Mouse (Mus musculus): ENCODE data around the gene Nlgn1. TPM values are rescaled to one million over a fixed set of nuclear protein-coding genes. Genes with fewer than 3 reads are reported as not detected.
"Not testable (repeated sequence)": the region's sequence is repeated elsewhere in the genome, so short reads cannot be mapped to it uniquely, and the experiment has no call there.

Nlgn1 gene
- total RNA-seq, 2 experiments from 2014 or later, result 124 to 125 TPM

- intact Hi-C loops (cut with DNase I), result no loop called here
- no peak for DNase-seq (ENCODE audit: extremely low spot score in 1 of 2, low spot score in 2 of 2)
These were observed 643.3 kb downstream of the Nlgn1 start for GRCm38 (mm10) chr3:25688789-25689464.

GRCm38 (mm10) chr3:25683696-25684095 lies 648.6 kb downstream of the Nlgn1 start:
- intact Hi-C loops (cut with DNase I), result no loop called here
- no peak for DNase-seq (ENCODE audit: extremely low spot score in 1 of 2, low spot score in 2 of 2)

DNA sequence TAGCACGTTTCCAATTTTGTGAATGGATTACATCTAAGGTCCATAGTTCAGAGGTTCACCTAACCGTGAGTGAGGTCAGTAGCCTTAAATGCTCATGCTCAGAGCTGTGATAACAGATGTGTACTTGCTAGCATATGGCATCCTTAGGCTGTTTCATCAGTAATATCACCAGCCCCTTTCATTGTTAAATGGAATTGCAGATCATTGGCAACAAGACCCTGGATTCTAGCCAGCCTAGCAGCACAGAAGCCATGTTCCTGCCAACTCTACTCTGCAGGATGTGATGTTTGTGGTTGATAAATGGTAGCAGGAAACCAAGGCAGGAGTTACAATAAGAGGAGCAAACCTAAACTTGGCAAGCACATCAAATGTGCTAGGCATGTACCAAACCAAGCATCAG lies 652.9 kb downstream of the Nlgn1 start:
- intact Hi-C loops (cut with DNase I), result no loop called here
- no peak for DNase-seq (ENCODE audit: extremely low spot score in 1 of 2, low spot score in 2 of 2)

- intact Hi-C loops (cut with DNase I), result no loop called here
- no peak for DNase-seq (ENCODE audit: extremely low spot score in 1 of 2, low spot score in 2 of 2)
These were observed 656.4 kb downstream of the Nlgn1 start for GRCm38 (mm10) chr3:25675888-25676287.

DNA sequence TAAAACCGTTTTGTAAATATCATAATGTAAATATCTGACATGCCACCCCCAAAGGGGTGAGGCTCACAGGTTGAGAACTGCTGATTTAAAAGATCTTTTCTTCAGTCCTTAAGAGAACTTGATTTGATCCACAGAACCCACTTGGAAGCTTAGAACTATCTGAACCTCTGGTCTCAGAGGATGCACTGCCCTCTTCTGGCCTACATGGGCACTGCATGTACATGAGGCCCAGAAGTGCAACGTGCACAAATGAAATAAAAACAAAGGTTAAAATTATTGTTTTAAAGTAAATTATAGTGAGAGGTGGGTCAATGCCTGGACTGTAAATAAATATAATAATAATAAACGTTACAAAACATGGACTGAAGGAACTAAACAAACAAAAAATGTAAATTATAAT lies 657.2 kb downstream of the Nlgn1 start:
- no peak for DNase-seq (ENCODE audit: extremely low spot score in 1 of 2, low spot score in 2 of 2)
- intact Hi-C loops (cut with DNase I), result no loop called here

- DNase-seq (ENCODE audit: extremely low spot score in 1 of 2, low spot score in 2 of 2), result no peak
- intact Hi-C loops (cut with DNase I), result no loop called here
These were observed 658.9 kb downstream of the Nlgn1 start for GRCm38 (mm10) chr3:25673408-25673807.

DNA sequence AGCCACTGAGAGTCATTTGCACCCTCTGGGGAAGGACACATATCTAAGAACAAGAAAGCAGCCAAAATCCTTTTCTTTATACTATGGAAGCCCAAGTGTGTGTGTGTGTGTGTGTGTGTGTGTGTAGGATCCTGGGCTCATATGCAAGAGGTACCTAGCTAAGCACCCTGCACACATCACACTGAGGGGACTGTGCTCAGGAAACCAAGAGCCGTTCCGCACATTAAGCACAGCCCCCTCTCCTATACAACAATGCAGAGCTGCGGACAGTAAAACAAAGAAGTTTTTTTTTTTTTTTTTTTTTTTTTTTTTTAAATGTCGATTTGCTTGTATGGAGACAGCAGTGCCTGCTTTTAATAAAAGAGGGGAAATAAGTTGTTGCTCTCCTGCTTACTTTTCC lies 659.5 kb downstream of the Nlgn1 start:
- intact Hi-C loops (cut with DNase I), result no loop called here
- no peak for DNase-seq (ENCODE audit: extremely low spot score in 1 of 2, low spot score in 2 of 2)

GRCm38 (mm10) chr3:25663464-25663863 lies 668.8 kb downstream of the Nlgn1 start:
- intact Hi-C loops (cut with DNase I), result no loop called here
- DNase-seq (ENCODE audit: extremely low spot score in 1 of 2, low spot score in 2 of 2), result no peak

DNA sequence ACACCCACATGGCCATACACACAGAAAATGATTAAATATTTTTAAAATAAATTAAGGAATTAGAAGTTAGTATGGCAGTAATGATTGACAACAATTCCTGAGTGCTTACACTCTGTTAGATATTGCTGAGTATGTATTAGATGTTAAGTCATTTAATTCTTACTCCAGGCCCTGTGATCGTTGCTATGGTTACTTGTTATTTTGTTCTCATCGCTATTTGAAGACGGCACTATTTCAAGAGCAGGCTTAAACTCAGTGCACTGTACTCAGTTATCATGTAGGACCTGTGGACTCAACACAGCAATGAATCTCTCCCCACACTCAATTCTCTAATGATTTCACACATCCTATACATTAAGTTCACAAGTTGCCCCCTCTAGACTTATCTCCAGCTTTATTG lies 672.0 kb downstream of the Nlgn1 start:
- intact Hi-C loops (cut with DNase I), result no loop called here
- DNase-seq (ENCODE audit: extremely low spot score in 1 of 2, low spot score in 2 of 2), result no peak

DNA sequence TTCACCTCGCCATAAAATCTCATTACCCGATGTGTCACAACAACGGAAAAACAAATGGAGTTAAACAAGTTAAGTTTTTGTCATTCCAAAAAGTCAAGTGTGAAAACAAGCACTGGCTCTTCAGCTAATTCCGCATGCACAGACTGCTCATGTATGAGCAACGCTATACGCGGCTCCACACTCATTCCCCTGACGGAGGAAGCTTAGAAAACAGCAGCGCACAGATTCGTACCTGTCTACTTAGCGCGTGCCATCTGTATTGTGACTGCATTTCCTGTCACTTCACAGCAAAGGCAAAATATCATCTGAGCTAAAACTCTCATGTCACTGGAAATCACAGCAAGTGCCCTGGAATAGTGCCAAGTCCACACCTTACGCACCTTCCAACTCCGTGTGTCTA lies 674.3 kb downstream of the Nlgn1 start:
- intact Hi-C loops (cut with DNase I), result no loop called here
- no peak for DNase-seq (ENCODE audit: extremely low spot score in 1 of 2, low spot score in 2 of 2)

DNA sequence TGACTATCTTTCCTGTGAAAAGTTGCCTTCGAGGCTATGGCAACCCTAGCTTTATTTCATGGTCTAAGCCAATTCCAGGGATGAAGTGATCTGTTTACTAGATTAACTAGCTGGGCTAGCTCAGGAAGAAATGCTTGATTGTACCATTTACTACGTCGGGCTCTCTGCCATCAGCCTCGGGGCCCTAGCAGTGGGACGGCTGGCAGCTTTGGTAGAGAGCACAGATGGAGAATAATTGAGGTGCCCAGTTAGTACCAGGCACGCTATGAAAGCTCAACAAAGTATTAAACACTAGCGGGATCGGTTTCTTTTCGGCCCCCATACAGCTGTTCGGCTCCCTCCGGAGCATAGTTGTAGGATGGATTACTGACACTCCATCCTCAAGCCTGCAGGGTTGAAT lies 675.2 kb downstream of the Nlgn1 start:
- intact Hi-C loops (cut with DNase I), result no loop called here
- DNase-seq (ENCODE audit: extremely low spot score in 1 of 2, low spot score in 2 of 2), result no peak

DNA sequence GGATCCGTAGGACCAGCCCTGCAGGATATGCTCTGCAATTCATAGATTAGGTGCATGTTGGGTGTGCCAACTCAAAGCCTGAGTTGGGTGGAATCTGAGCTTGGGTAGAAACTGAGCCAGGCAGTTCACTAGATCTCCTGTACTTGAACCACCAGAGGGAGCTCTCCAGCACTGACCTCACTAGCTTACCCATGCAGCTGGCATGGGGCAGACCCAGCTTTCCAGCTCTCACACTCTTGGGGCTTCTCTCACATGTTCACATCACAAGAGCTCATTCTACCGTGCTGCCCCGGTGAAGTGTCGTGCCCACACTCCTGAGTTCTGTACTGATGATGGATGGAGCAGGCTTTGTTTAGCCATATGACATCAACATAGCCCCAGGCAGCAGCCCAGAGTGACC lies 679.2 kb downstream of the Nlgn1 start:
- no peak for DNase-seq (ENCODE audit: extremely low spot score in 1 of 2, low spot score in 2 of 2)
- intact Hi-C loops (cut with DNase I), result no loop called here

GRCm38 (mm10) chr3:25645895-25646691 lies 686.2 kb downstream of the Nlgn1 start:
- intact Hi-C loops (cut with DNase I), result no loop called here
- no peak for DNase-seq (ENCODE audit: extremely low spot score in 1 of 2, low spot score in 2 of 2)

DNA sequence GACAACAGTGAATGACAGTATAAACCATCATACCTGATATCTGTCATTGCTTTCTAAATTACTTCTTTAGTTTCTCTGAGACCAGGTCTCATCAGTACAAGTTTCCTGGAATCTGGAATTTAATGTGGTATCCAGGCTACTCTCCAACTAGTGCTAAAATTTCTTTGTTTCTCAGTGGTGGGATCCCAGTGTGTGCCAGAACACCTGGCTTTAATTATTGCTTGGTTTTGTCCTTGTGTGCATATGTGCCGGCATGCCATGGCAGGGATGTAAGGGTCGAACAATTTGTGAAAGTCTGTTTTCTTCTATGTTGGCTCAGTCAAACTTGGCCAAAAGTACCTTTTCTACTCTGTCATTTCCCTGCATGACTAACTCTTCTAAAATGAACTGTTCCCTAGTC lies 703.1 kb downstream of the Nlgn1 start:
- DNase-seq (ENCODE audit: extremely low spot score in 1 of 2, low spot score in 2 of 2), result no peak

GRCm38 (mm10) chr3:25606597-25606996 lies 725.7 kb downstream of the Nlgn1 start:
- intact Hi-C loops (cut with DNase I), result no loop called here
- no peak for DNase-seq (ENCODE audit: extremely low spot score in 1 of 2, low spot score in 2 of 2)

More for the DNA sequence above, 703.1 kb downstream of the Nlgn1 start:
- intact Hi-C loops (cut with DNase I), result no loop called here

DNA sequence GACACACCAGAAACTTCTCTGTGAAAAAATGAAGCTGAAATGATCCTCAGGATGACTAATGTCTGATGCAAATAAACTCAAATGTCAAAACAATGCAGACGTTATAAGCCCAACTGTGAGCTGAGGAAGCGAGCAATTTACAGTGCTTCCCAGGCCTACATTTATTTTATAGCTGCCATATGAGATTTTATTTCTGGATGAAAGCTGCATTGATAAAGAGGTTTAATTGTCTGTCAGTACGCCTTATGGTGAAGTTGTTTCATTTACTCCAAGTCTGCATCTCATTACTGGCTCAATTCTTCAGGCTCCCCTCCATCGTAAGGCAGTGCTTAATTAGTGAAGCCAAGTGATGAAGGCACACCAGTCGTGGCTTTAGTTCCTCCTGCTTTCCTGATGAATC lies 734.7 kb downstream of the Nlgn1 start:
- DNase-seq (ENCODE audit: extremely low spot score in 1 of 2, low spot score in 2 of 2), result no peak
- intact Hi-C loops (cut with DNase I), result no loop called here

- intact Hi-C loops (cut with DNase I), result no loop called here
- no peak for DNase-seq (ENCODE audit: extremely low spot score in 1 of 2, low spot score in 2 of 2)
These were observed 756.7 kb downstream of the Nlgn1 start for GRCm38 (mm10) chr3:25575526-25575925.

GRCm38 (mm10) chr3:25574840-25575239 lies 757.4 kb downstream of the Nlgn1 start:
- no peak for DNase-seq (ENCODE audit: extremely low spot score in 1 of 2, low spot score in 2 of 2)
- intact Hi-C loops (cut with DNase I), result no loop called here

GRCm38 (mm10) chr3:25558513-25558912 lies 773.7 kb downstream of the Nlgn1 start:
- DNase-seq (ENCODE audit: extremely low spot score in 1 of 2, low spot score in 2 of 2); intact Hi-C loops (cut with DNase I): not testable (repeated sequence)

GRCm38 (mm10) chr3:25549097-25549496 lies 783.2 kb downstream of the Nlgn1 start:
- DNase-seq (ENCODE audit: extremely low spot score in 1 of 2, low spot score in 2 of 2); intact Hi-C loops (cut with DNase I): not testable (repeated sequence)

Measured in left cerebral cortex, postnatal 10 days (tissue).